Mouse (Mus musculus) limb, embryonic 12.5 days (tissue): Measurements from ENCODE around the gene Enc1. TPM values are rescaled to one million over a fixed set of nuclear protein-coding genes. Genes with fewer than 3 reads are reported as not detected.

Experiments
- ATAC-seq: fragments of 200-750 bp; cut with Nextera tagmentation; 2 replicates; pipeline ENCODE4 v1.8.0; 2017; ENCODE audit warnings: low read depth, moderate TSS enrichment; ENCODE audit not compliant: insufficient number of reproducible peaks, insufficient read depth, low FRiP score, low TSS enrichment
- H3K27ac ChIP-seq: fragments of 300-500 bp; sonication (generic); 2 replicates; pipeline ENCODE4 v1.5.1; 2016; ENCODE audit warnings: mild to moderate bottlenecking, moderate library complexity
- H3K27me3 ChIP-seq: fragments of 300-500 bp; sonication (generic); 2 replicates; pipeline ENCODE4 v1.6.1; 2016; ENCODE audit warnings: mild to moderate bottlenecking, moderate library complexity
- H3K36me3 ChIP-seq: fragments of 300-500 bp; sonication (generic); 2 replicates; pipeline ENCODE4 v1.6.1; 2016; ENCODE audit warnings: mild to moderate bottlenecking, moderate library complexity
- H3K4me1 ChIP-seq: fragments of 300-500 bp; sonication (generic); replicated peaks from 2 replicates; pipeline ENCODE4 v1.6.1; 2016
- H3K4me2 ChIP-seq: fragments of 300-500 bp; sonication (generic); 2 replicates; pipeline ENCODE4 v1.6.1; 2016; ENCODE audit warnings: mild to moderate bottlenecking, moderate library complexity
- H3K4me3 ChIP-seq: fragments of 300-500 bp; sonication (generic); replicated peaks from 2 replicates; pipeline ENCODE4 v1.5.1; 2016; ENCODE audit warnings: mild to moderate bottlenecking
- H3K9ac ChIP-seq: fragments of 300-500 bp; sonication (generic); replicated peaks from 2 replicates; pipeline ENCODE4 v1.6.1; 2016; ENCODE audit warnings: mild to moderate bottlenecking, moderate library complexity
- H3K9me3 ChIP-seq: fragments of 300-500 bp; sonication (generic); 2 replicates; pipeline ENCODE4 v1.6.1; 2016; ENCODE audit warnings: mild to moderate bottlenecking, moderate library complexity
- WGBS: fragments of 180-500 bp; shearing (Covaris S2); methylation state at CpG from one replicate; pipeline ENCODE4 v1.1.7; 2016; 5-methylcytosine and 5-hydroxymethylcytosine counted together
- polyA plus RNA-seq: library from polyadenylated mRNA; unstranded; fragments of >200 nt; fragmentation: Nextera tagmentation; extraction: Ambion mirVana; gene quantifications from 2 replicates; pipeline ENCODE4 v1.2.1, GENCODE M21; 2016

Gene Enc1
- polyA plus RNA-seq, 1 experiment from 2014 or later, result 6.8 TPM

DNA sequence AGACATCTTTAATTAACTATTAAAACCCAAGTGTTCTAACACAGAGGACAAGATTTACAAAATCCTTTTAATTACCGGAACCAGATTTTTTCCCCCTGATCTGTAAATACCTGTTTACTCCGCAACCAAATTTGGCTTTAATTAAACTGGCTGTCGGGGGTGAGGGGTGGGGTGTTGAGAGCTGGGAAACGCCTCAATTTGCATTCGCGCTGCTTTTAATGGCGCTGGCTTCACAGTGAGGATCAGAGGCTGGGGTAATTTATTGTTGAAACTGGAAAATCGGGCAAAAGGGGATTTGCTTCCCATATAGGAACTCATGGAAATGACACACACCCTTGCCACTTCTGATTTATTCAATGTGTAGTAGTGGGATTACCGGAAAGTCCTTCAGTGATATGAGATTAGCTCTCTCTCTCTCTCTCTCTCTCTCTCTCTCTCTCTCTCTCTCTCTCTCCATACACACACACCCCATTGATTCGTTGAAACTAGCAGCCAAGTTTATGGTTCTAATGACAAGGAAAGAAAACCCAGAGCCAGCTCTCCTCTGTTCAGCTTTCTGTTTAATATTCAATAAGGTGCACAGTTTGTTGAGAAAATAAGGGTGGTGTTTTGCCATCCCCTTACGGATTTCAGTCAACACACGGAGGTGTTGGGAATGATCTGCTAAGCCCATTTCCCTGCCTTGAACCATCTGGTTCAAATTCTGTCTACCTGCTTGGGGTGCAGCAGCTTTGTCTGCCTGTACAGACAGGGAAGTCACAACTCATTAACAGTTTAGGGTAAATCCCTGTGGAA, 51.7 kb downstream of the Enc1 start:
- H3K4me3 ChIP-seq, result no peak overlapping the region
- peak overlapping the region; percentile 35 for H3K4me2 ChIP-seq
- WGBS, result 8% methylated on average over 12 of the region's 12 CpGs
- H3K4me1 ChIP-seq, result peaks cover 30% of the 10 kb centered on the region
- H3K27ac ChIP-seq, result no peak overlapping the region
- no peaks in the 10 kb centered on the region for H3K36me3 ChIP-seq
- no peaks in the 10 kb centered on the region; the same call in 1 of the 2 replicates for H3K27me3 ChIP-seq
- H3K9me3 ChIP-seq, result no peaks in the 10 kb centered on the region
- H3K9ac ChIP-seq, result no peak overlapping the region
- no peak for ATAC-seq

DNA sequence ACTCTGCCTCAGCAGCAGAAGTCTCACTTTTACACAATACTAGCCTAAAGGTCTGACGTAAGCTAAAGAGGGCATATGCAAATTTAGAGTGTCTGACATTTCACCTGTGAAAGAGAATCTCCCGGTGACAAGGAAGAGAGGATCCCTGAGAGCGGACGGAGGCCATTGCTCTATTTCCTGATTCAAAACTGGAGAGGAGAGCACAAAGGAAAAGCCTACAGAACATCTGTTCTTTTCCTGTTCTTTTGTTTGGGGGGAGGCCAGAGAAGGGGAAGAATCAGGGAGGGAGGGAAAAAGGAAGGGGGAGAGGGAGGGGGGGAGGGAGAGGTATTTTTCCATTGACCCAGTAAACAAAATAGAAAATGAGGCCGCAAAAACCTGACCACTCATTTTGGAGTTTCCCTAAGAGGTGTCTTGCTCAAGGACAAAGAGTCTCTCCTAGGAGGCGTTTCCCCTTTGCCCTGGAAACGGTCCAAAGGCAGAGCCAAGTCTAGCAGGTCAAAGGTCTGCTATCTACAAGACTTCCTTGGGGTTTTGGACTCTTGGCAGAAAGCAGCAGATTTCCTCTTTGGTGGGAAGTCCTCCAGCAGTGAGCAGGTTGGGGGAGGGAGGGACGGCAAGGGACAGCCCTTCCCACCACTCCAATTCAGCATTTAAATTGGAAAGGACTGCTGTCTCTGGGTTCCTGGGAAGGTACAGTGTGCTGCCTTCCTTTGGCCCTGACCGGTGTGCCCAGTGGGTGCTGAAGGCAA, 54.4 kb downstream of the Enc1 start:
- Histone ChIP-seq H3K27me3 (no peaks in the 10 kb centered on the region; the same call in 1 of the 2 replicates), H3K4me3 (no peak overlapping the region), H3K36me3 (no peaks in the 10 kb centered on the region), H3K27ac (no peak overlapping the region), H3K4me2 (no peak overlapping the region), H3K9me3 (no peaks in the 10 kb centered on the region), H3K9ac (no peak overlapping the region), H3K4me1 (peaks cover 32% of the 10 kb centered on the region)
- no peak for ATAC-seq
- 75% methylated on average over 9 of the region's 9 CpGs for WGBS

DNA sequence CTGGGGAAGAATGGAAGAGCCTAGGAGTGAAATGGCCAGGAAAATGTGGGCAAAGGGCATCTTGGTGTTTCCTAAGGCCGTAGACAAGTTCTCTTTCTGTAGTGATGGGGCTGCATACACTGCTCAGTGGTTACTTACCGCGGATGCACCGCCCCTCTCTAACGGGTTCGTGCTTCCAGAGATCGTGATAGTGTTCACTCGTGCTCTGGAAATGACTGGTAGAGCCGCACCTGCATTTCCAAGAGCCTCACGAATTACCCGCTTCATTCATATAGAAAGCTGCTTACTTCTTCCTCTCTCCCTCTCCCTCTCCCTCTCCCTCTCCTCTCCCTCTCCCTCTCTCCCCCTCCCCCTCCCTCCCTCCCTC, 54.9 kb downstream of the Enc1 start:
- 73% methylated on average over 11 of the region's 11 CpGs for WGBS
- no peak overlapping the region for H3K4me3 ChIP-seq
- H3K36me3 ChIP-seq, result no peaks in the 10 kb centered on the region
- no peaks in the 10 kb centered on the region for H3K9me3 ChIP-seq
- no peak overlapping the region for H3K27ac ChIP-seq
- no peaks in the 10 kb centered on the region; the same call in 1 of the 2 replicates for H3K27me3 ChIP-seq
- no peak overlapping the region for H3K4me2 ChIP-seq
- peaks cover 28% of the 10 kb centered on the region for H3K4me1 ChIP-seq
- no peak for ATAC-seq
- H3K9ac ChIP-seq, result no peak overlapping the region

DNA sequence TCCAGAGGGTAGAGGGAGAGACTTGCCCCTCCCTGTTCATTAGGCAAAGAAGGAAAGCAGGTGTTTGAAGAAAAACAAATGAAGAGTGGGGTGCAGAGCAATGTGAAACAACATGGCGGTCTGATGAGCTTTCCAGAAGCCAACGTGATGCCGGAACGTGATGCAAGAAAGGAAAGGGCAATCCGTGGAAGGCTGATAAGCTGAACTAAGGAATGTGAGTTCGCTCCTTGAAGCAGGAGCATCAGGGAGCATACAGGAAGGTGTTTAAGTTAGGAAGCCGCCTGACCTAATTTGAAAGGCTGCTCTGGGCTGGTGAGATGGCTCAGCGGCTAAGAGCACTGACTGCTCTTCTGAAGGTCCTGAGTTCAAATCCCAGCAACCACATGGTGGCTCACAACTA, 55.4 kb downstream of the Enc1 start:
- no peaks in the 10 kb centered on the region; the same call in 1 of the 2 replicates for H3K27me3 ChIP-seq
- no peak for ATAC-seq
- no peaks in the 10 kb centered on the region for H3K9me3 ChIP-seq
- H3K27ac ChIP-seq, result no peak overlapping the region
- H3K9ac ChIP-seq, result no peak overlapping the region
- H3K4me2 ChIP-seq, result no peak overlapping the region
- 76% methylated on average over 8 of the region's 8 CpGs for WGBS
- no peak overlapping the region for H3K4me3 ChIP-seq
- H3K36me3 ChIP-seq, result no peaks in the 10 kb centered on the region
- peaks cover 24% of the 10 kb centered on the region for H3K4me1 ChIP-seq

DNA sequence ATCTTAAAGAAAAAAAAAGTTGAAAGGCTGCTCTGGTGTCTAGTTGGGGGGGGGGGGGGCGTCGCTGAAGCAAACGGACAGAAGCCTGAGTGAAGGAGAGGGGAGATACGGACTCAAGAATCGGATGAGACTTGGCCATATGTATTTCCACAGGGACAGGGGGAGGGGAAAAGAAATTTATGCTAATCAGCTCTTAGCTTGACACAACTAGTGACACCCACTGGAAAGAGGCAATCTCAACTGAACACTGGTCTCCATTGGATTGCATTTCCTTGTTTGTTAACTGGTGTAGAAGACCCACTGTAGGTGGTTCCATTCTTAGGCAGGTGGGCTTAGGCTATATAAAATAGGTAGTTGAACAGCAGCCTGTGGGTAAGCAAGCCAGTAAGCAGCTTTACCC, 55.9 kb downstream of the Enc1 start:
- H3K9me3 ChIP-seq, result no peaks in the 10 kb centered on the region
- H3K36me3 ChIP-seq, result no peaks in the 10 kb centered on the region
- H3K4me3 ChIP-seq, result no peak overlapping the region
- no peaks in the 10 kb centered on the region; the same call in 1 of the 2 replicates for H3K27me3 ChIP-seq
- H3K4me2 ChIP-seq, result no peak overlapping the region
- H3K4me1 ChIP-seq, result peaks cover 20% of the 10 kb centered on the region
- H3K9ac ChIP-seq, result no peak overlapping the region
- no peak for ATAC-seq
- H3K27ac ChIP-seq, result no peak overlapping the region
- WGBS, result 96% methylated on average over 5 of the region's 5 CpGs

DNA sequence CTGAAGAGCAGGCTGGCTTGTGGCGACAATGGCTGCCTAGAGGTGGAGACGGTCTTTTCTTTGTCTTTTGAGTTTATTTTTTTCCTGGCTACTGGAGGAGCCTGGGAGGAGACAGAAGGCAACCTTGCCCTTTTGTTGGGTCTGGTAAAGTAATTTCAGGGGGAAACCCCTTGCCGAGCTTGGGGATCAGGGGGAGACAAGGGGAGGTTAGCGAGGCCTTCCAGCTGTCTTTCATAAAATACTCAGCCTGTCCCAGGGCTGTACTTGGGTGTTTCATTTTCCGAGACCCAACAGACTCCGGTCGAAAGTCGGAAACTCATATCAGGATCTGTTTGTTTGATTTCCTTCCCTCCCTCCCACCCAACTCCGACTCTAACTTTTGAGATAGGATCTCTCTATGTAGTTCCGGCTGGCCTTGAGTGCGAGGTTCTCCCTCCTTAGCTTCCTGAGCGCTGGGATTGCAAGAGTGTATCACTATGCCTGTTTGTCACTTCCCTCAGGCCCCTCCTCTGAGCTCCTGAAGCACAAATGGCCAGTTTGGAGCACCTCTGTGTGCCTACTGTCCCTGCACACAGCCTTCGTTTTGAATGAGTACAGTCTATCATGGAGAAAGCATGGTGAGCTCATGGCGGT, 56.6 kb downstream of the Enc1 start:
- no peak overlapping the region for H3K4me2 ChIP-seq
- H3K27me3 ChIP-seq, result no peaks in the 10 kb centered on the region; the same call in 1 of the 2 replicates
- H3K9ac ChIP-seq, result no peak overlapping the region
- 66% methylated on average over 14 of the region's 14 CpGs for WGBS
- no peak overlapping the region for H3K27ac ChIP-seq
- H3K4me3 ChIP-seq, result no peak overlapping the region
- no peak for ATAC-seq
- H3K36me3 ChIP-seq, result no peaks in the 10 kb centered on the region
- peaks cover 13% of the 10 kb centered on the region for H3K4me1 ChIP-seq
- no peaks in the 10 kb centered on the region for H3K9me3 ChIP-seq

DNA sequence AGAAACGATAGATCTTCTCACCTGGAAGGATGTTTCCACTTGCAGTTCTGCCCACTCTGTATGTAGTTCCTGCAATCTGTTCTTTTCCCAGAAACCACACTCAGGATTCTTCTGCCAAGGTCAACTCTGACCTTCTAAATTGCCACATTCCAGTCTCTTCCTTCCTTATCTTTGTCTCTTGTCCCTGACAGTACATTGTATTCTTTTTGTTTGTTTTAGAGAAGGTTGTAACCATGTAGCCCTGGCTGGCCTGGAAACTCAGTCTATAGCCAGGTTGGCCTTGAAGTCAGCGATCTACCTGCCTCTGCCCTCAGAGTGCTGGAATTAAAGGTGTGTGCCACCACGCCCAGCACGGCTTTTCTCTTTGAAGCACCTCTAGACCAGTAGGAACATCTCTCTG, 58.0 kb downstream of the Enc1 start:
- Histone ChIP-seq H3K4me1 (peaks cover 4% of the 10 kb centered on the region; the same call in 1 of the 2 replicates), H3K9me3 (no peaks in the 10 kb centered on the region), H3K4me3 (no peak overlapping the region), H3K27me3 (no peaks in the 10 kb centered on the region; the same call in 1 of the 2 replicates), H3K9ac (no peak overlapping the region), H3K36me3 (no peaks in the 10 kb centered on the region), H3K27ac (no peak overlapping the region), H3K4me2 (no peak overlapping the region)
- 92% methylated on average over 4 of the region's 4 CpGs for WGBS
- ATAC-seq, result no peak

DNA sequence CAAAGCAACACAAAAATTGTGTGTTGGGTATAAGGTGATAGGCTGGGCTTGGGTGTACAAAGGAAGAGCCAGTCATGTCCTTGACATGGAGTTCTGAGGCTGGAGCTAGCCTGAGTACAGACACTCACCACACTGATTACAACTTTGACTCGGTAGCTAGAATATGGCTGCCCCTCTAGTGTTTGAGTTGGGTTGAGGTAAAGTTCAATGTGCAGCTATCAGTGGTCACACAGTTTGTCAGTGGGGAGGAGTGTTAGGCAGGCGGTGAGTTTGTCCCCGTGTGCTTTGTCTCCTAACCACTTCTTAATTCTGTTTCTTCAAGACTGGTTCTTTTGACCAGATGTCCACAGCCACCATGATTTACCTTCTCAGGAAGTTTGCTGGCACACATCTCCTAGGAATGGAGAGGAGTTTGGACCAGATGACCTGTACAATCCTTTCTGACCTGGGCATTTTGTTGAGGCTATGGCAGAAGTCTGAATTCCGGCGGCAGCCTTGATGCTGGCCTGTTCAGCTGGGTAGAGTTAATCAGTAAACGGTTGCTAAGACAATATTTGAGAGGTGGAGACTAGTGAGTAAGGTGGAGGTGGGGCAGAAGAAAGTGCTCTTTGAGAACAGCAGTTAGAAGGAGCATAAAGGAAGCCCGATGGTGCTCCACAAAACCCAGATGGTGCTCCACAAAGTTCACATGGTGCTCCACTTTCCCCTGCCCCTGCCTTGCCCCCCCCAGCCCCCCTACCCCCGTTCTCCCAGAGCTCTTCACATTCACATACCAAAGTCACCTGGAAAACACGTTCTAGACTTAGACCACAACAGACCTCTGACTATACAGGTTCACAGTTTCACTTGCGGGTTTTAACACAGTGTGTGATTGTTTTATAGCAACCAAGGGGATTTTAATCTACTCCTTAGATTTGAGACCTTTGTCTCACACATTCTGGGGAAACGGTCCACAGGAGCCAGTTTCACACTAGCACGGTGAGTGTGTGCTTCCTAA, 59.3 kb downstream of the Enc1 start:
- no peaks in the 10 kb centered on the region for H3K27me3 ChIP-seq
- H3K27ac ChIP-seq, result no peak overlapping the region
- H3K4me3 ChIP-seq, result no peak overlapping the region
- no peaks in the 10 kb centered on the region for H3K36me3 ChIP-seq
- 68% methylated on average over 12 of the region's 12 CpGs for WGBS
- no peak overlapping the region for H3K4me2 ChIP-seq
- H3K9me3 ChIP-seq, result no peaks in the 10 kb centered on the region
- no peak for ATAC-seq
- H3K9ac ChIP-seq, result no peak overlapping the region
- peaks cover 4% of the 10 kb centered on the region; the same call in 1 of the 2 replicates for H3K4me1 ChIP-seq
